Mouse (Mus musculus): ENCODE data around the gene Ppargc1a.
A peak's percentile ranks its signal among the peaks of the same experiment; 100 is the strongest.

The Ppargc1a gene

GRCm38 (mm10) chr5:51504654-51505053 lies 62.9 kb downstream of the Ppargc1a start:
- DNase-seq (ENCODE audit: low spot score in 2 of 2) = no peak

DNA sequence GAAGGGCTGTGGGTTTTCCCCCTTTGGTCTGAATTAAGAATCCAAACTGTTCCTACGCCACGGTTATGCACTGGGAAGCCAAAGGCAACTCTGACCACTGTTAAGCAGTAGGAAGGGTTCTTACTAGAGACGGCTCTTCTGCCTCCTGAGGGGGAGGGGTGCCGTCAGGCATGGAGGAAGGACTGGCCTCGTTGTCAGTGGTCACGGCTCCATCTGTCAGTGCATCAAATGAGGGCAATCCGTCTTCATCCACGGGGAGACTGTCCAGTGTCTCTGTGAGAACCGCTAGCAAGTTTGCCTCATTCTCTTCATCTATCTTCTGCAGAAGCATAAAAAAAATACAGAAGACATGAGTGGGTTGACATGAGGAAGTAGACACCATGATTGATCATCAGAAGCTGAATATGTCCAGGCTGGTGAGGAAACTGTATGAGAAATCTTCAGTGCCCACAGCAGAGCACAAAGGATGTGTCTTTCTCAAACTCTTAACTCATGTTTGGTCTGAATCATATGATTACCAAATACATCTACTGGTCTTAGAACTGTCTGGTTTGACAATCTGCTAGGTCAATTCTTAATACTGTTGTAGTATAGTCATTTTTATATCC lies 69.5 kb downstream of the Ppargc1a start:
- no peak for DNase-seq (ENCODE audit: low spot score in 2 of 2)

DNA sequence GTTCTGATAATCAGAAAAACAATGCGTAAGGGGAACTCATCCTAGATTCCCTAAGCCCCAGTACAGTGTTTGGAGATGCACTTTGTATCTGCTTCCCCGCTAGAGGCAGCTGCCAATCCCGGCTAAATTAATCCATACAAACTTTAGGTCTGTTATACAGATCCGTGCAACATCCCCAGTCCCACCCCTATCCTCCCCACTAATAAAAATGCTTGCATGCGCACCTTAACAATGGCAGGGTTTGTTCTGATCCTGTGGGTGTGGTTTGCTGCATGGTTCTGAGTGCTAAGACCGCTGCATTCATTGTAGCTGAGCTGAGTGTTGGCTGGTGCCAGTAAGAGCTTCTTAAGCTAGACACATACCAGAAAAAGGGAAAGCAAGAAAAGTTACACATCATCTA lies 72.1 kb downstream of the Ppargc1a start:
- no peak for DNase-seq (ENCODE audit: low spot score in 2 of 2)

- DNase-seq (ENCODE audit: low spot score in 2 of 2) = peak in 1 of 2 experiments; percentile 6
Measured at GRCm38 (mm10) chr5:51494358-51494876, 73.1 kb downstream of the Ppargc1a start.

DNA sequence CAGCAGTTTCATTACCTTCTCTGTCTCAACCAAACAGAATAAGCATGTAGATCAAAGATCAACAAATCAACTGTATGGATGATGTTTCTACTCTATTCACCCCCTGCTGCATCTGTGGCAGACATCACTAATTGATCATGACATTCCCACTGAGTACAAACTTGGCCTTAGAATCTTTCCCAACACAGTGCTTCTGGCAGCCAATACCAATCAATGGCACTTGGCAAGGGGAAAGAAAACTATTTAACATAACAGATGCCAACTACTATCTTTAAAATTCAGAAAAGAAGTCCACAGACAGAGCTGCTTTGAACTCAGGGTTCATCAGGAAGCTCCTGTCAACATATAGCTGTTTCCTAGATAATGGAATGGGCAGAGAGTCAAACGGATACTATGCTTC lies 83.8 kb downstream of the Ppargc1a start:
- DNase-seq (ENCODE audit: low spot score in 2 of 2) = no peak

GRCm38 (mm10) chr5:51479859-51480258 lies 87.7 kb downstream of the Ppargc1a start:
- no peak for DNase-seq (ENCODE audit: low spot score in 2 of 2)

DNA sequence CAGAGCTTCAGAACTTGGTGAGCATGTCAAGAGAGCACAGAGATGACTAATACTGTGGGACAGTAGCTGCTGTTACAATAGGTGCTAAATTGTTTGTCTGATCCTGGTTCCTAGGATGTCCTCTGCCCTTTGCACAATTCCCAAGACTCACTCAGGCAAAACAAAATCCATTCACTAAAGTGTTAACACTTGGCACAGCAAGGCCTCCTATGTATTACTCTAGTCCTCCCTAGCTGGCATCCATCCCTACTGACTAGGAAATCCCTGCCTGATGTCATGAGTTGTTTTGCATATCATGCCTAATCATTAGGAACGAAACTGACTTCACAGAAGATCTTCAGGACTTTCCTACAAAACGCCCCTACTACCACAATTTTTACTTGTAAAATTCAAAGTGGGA lies 88.1 kb downstream of the Ppargc1a start:
- no peak for DNase-seq (ENCODE audit: low spot score in 2 of 2)

- no peak for DNase-seq (ENCODE audit: low spot score in 2 of 2)
Measured at GRCm38 (mm10) chr5:51478319-51478994, 89.1 kb downstream of the Ppargc1a start.

DNA sequence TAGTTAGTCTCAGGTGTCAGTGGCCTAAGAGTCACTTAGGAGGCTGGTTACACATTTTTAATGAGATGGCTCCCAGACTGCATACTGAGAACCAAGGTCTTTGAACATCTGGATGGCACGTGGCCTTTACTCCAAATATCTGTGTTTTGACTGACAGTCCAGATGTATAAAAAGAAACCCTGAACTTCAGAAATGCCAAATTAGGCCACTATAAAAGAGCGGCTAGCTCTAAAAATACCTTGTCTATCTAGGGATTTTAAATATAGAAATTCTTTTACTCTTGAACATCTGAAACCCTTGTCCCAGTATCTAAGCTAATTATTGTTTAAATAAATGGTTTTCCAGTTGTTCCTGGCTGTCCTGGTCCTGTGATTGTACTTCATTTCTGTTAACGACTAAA lies 90.4 kb downstream of the Ppargc1a start:
- DNase-seq (ENCODE audit: low spot score in 2 of 2) = no peak

GRCm38 (mm10) chr5:51475034-51475541 lies 92.4 kb downstream of the Ppargc1a start:
- DNase-seq (ENCODE audit: low spot score in 2 of 2) = no peak

- no peak for DNase-seq (ENCODE audit: low spot score in 2 of 2)
Measured at GRCm38 (mm10) chr5:51471614-51472013, 95.9 kb downstream of the Ppargc1a start.

- no peak for DNase-seq (ENCODE audit: low spot score in 2 of 2)
Measured at GRCm38 (mm10) chr5:51466036-51466435, 101.5 kb downstream of the Ppargc1a start.

- no peak for DNase-seq (ENCODE audit: low spot score in 2 of 2)
Measured at GRCm38 (mm10) chr5:51452033-51452432, 115.5 kb downstream of the Ppargc1a start.

DNA sequence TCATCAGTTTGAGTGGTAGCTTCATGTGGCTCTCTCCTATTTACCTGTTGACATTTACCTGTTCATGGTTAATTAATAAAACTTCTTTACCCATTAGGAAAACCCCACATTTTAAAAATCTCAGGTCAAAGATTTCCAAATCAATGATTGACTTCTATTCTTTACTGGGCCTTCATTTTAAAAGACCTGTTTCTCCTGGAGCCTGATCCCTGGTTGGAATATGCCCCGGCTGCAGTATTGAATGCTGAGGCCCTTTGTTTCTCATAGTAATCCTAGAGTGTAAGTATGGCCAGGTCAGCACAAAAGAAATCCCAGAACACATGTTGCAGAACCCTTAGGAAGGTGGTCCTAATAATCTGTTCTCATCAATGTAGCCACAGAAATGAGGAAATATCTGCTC lies 119.9 kb downstream of the Ppargc1a start:
- no peak for DNase-seq (ENCODE audit: low spot score in 2 of 2)

- DNase-seq (ENCODE audit: low spot score in 2 of 2) = no peak
Measured at GRCm38 (mm10) chr5:51446299-51447090, 121.0 kb downstream of the Ppargc1a start.

- DNase-seq (ENCODE audit: low spot score in 2 of 2) = no peak
Measured at GRCm38 (mm10) chr5:51445726-51446125, 121.8 kb downstream of the Ppargc1a start.

- no peak for DNase-seq (ENCODE audit: low spot score in 2 of 2)
Measured at GRCm38 (mm10) chr5:51439773-51440172, 127.8 kb downstream of the Ppargc1a start.

DNA sequence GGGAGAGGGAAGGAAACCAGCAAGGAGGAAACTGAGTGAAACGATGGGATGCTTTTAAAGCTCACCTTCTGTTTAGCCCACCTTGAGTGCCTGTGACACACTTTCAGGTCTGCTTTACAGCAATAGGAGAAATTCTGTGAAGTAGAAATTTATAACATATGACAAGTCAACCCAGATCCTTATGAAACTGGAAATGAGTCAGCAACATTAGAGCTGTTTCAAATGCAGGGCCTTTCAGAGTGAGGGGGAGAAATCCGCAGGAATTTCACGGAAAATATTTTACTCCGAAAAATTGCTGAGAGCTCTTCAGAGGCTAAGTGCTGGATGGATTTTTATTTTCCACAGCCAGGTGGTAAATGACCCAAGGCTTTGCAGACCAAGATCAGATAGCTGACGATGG lies 133.6 kb downstream of the Ppargc1a start:
- DNase-seq (ENCODE audit: low spot score in 2 of 2) = no peak

- DNase-seq (ENCODE audit: low spot score in 2 of 2) = no peak
Measured at GRCm38 (mm10) chr5:51432532-51432931, 135.0 kb downstream of the Ppargc1a start.

DNA sequence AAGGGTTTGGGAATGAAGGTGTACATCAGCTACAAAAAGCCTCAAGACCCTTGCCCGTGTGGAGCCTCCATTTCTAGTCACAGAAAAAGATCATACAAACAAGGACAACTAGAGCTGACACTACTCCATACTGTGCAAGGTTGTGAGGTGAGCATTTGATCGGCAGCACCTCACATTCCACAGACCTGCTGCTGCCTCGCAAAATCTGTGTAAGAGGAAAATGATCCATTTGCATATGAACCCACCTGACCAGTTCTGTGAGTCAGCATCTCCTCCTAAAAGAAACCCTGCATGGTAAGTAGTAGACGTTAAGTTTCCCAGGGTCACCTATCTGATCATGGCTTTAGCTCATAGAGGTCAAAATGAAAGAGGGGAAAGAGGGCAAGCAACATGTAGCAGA lies 135.5 kb downstream of the Ppargc1a start:
- no peak for DNase-seq (ENCODE audit: low spot score in 2 of 2)

- no peak for DNase-seq (ENCODE audit: low spot score in 2 of 2)
Measured at GRCm38 (mm10) chr5:51426406-51426805, 141.1 kb downstream of the Ppargc1a start.

DNA sequence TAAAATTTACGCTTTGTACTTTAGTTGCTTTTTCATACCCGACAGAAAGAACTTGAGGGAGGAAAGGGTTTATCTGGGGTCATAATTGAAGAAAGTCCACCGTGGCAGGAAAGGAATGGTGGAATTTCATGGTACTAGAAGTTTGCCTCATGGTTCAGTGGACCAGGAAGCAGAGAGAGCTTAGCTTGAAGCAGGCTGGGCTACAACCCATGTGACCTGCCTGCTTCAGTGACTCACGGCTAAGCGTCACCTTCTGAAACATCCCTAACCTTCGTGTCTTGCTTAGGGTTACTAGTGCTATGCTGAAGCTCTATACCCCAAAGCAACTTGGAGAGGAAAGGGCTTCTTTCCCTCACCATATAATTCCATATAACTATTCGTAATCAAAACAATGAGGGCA lies 151.1 kb downstream of the Ppargc1a start:
- no peak for DNase-seq (ENCODE audit: low spot score in 2 of 2)
